ENCODE assay signal across 8 mouse cellular contexts in genomic region chr14:20891941-20892402, GRCm38 (mm10). TPM values are rescaled to one million over a fixed set of nuclear protein-coding genes. Genes with fewer than 3 reads are reported as not detected.
DNase-seq lines count a peak whose midpoint lies in the region; ATAC-seq lines count a peak whose summit lies in the region.

No protein-coding gene starts in this region.

- no peak overlapping the region for H3K4me3 ChIP-seq in hindbrain, embryonic 10.5 days
- H3K4me3 ChIP-seq in midbrain, embryonic 16.5 days (ENCODE audit: low read depth, low read length) = no peak overlapping the region

- no peaks in the 10 kb centered on the region for H3K36me3 ChIP-seq in hindbrain, embryonic 10.5 days
- no peaks in the 10 kb centered on the region for H3K36me3 ChIP-seq in midbrain, embryonic 16.5 days (ENCODE audit: control insufficient read depth, insufficient read depth, low read length)

- no peak overlapping the region for H3K4me2 ChIP-seq in midbrain, embryonic 16.5 days (ENCODE audit: low read length)

- intact Hi-C loops in left cerebral cortex, postnatal 36 days (cut with DNase I) = loop anchor here (5.0 kb wide), 1 partner anchor 100 kb away; no protein-coding TSS in a partner anchor

- H3K4me1 ChIP-seq in hindbrain, embryonic 10.5 days (replicated peaks) = peaks cover 17% of the 10 kb centered on the region
- no peaks in the 10 kb centered on the region for H3K4me1 ChIP-seq in midbrain, embryonic 16.5 days (ENCODE audit: control insufficient read depth, insufficient read depth, low read length)

- peak; percentile 35 for DNase-seq in layer of hippocampus, adult 11-12 months (ENCODE audit: low spot score)
- no peak for DNase-seq in layer of hippocampus, postnatal 25 days (ENCODE audit: extremely low spot score in 1 of 2, low spot score in 1 of 2)
- DNase-seq in fibroblast of lung, adult 2 months (ENCODE audit: low read depth) = peak; percentile 77
- peak; percentile 36 for DNase-seq in hindbrain, embryonic 10.5 days (ENCODE audit: low spot score)
- peak; percentile 35 to 42 for DNase-seq in left cerebral cortex, postnatal 36 days (ENCODE audit: low spot score in 2 of 2)
- no peak for DNase-seq in spleen, adult 18-20 months
- no peak for DNase-seq in adrenal gland, adult 18-20 months (ENCODE audit: low spot score in 2 of 2)

- H3K27ac ChIP-seq in hindbrain, embryonic 10.5 days = peak overlapping the region; percentile 19
- H3K27ac ChIP-seq in midbrain, embryonic 16.5 days (ENCODE audit: low read length) = peak overlapping the region; percentile 22; the same call in 1 of the 2 replicates

- no peak overlapping the region for H3K9ac ChIP-seq in midbrain, embryonic 16.5 days (ENCODE audit: low read depth, low read length)

- ATAC-seq in midbrain, embryonic 16.5 days = no peak; the same call in 1 of the 2 replicates

- no peaks in the 10 kb centered on the region for H3K9me3 ChIP-seq in hindbrain, embryonic 10.5 days
- H3K9me3 ChIP-seq in midbrain, embryonic 16.5 days (replicated peaks; ENCODE audit: control insufficient read depth, low read length, poor library complexity, severe bottlenecking) = no peaks in the 10 kb centered on the region

- H3K27me3 ChIP-seq in hindbrain, embryonic 10.5 days (ENCODE audit: insufficient read depth, poor library complexity, severe bottlenecking) = no peaks in the 10 kb centered on the region
- no peaks in the 10 kb centered on the region for H3K27me3 ChIP-seq in midbrain, embryonic 16.5 days (ENCODE audit: control insufficient read depth, insufficient read depth, low read depth, low read length)

- 47% methylated on average over 9 of the region's 9 CpGs for WGBS in hindbrain, embryonic 10.5 days
- 34% methylated on average over 9 of the region's 9 CpGs for WGBS in midbrain, embryonic 16.5 days

RNA-seq across cellular contexts. Expression of gene Vcl, which starts 37.2 kb away (rescaled TPM):
- 10 to 100 TPM; 30.9 to 31.1 TPM for total RNA-seq in layer of hippocampus, postnatal 25 days (2021)
- polyA plus RNA-seq in hindbrain, embryonic 10.5 days (2016; fragmentation: Nextera tagmentation; extraction: Ambion mirVana) = 31.8 and 32.9 TPM in 2 replicates
- 10 to 100 TPM; 20.5 to 26.3 TPM for total RNA-seq in left cerebral cortex, postnatal 36 days (2021)
- polyA plus RNA-seq in midbrain, embryonic 16.5 days (2015; fragmentation: Nextera tagmentation; extraction: Ambion mirVana) = 11.9 and 12.6 TPM in 2 replicates
- 100 to 1,000 TPM in 1 of 2 experiments, 10 to 100 TPM in 1; 83.0 to 123 TPM for total RNA-seq in adrenal gland, adult 18-20 months (2021)

RNA-seq across cellular contexts. Expression of gene Plau, which starts 55.5 kb away (rescaled TPM):
- total RNA-seq in layer of hippocampus, postnatal 25 days (2021) = 1 to 10 TPM; 3.5 to 4.0 TPM
- 0.47 and 0.52 TPM in 2 replicates for polyA plus RNA-seq in hindbrain, embryonic 10.5 days (2016; fragmentation: Nextera tagmentation; extraction: Ambion mirVana)
- 1 to 10 TPM; 6.0 to 8.3 TPM for total RNA-seq in left cerebral cortex, postnatal 36 days (2021)
- 0.19 and 0.72 TPM in 2 replicates for polyA plus RNA-seq in midbrain, embryonic 16.5 days (2015; fragmentation: Nextera tagmentation; extraction: Ambion mirVana)
- 10 to 100 TPM; 20.9 to 29.8 TPM for total RNA-seq in adrenal gland, adult 18-20 months (2021)

Comparison
In these comparisons a context has a peak if more than half of its experiments do, and no peak if none do; other contexts are left out.
1. DNase-seq: peak in layer of hippocampus, adult 11-12 months (single experiment), fibroblast of lung, adult 2 months (single experiment), hindbrain, embryonic 10.5 days (single experiment) and left cerebral cortex, postnatal 36 days (2 of 2); none in layer of hippocampus, postnatal 25 days (0 of 2), spleen, adult 18-20 months (0 of 2) and adrenal gland, adult 18-20 months (0 of 2).